Mouse (Mus musculus): ENCODE measurements around the gene Lgi1. TPM values are rescaled to one million over a fixed set of nuclear protein-coding genes. Genes with fewer than 3 reads are reported as not detected.

Lgi1 gene
- polyA plus RNA-seq, 1 experiment from 2014 or later = 8.8 TPM

DNA sequence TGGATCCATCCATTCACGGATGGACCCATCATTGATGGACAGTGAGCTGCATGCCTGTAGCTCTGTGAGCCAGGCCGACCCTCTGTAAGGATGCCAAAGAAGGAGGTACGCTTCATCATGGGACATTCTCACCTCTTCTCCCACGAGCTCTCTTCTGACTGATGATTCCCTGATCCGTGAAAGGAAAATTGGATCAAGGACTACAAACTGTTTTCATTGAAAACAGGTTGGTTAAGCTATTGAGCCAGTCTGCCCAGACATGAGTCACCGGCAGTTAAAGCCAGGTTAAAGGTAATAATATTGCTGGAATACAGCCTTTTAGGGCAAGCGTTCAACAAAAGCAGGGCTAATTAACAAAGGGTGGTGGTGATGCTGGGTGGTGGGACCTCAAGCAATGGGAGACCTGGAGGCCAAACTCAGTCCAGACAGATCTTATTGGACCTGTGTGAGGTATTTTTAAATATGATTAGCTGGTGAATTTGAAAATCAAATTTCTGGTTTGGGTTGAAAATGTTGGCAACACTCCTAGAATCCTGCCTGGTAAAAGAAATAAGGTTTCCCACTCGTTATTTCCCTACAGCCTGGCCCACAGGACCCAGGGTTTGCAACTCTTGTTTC is 92.0 kb downstream of the Lgi1 start:
- H3K9ac ChIP-seq (ENCODE audit: low read length) = no peak overlapping the region
- no peak overlapping the region for H3K4me3 ChIP-seq (ENCODE audit: low read depth, low read length)
- no peaks in the 10 kb centered on the region for H3K9me3 ChIP-seq (replicated peaks; ENCODE audit: control insufficient read depth, low read length)
- WGBS = 72% methylated on average over 8 of the region's 8 CpGs
- no peaks in the 10 kb centered on the region for H3K4me1 ChIP-seq (ENCODE audit: control insufficient read depth, insufficient read depth, low read length)
- no peak overlapping the region for H3K27ac ChIP-seq (ENCODE audit: low read depth, low read length)
- no peaks in the 10 kb centered on the region for H3K27me3 ChIP-seq (replicated peaks; ENCODE audit: control insufficient read depth, insufficient read depth, low read length)
- H3K36me3 ChIP-seq (ENCODE audit: control insufficient read depth, insufficient read depth, low read length) = no peaks in the 10 kb centered on the region
- no peak for ATAC-seq
- no peak for DNase-seq (ENCODE audit: low spot score)
- H3K4me2 ChIP-seq (ENCODE audit: low read length) = no peak overlapping the region

DNA sequence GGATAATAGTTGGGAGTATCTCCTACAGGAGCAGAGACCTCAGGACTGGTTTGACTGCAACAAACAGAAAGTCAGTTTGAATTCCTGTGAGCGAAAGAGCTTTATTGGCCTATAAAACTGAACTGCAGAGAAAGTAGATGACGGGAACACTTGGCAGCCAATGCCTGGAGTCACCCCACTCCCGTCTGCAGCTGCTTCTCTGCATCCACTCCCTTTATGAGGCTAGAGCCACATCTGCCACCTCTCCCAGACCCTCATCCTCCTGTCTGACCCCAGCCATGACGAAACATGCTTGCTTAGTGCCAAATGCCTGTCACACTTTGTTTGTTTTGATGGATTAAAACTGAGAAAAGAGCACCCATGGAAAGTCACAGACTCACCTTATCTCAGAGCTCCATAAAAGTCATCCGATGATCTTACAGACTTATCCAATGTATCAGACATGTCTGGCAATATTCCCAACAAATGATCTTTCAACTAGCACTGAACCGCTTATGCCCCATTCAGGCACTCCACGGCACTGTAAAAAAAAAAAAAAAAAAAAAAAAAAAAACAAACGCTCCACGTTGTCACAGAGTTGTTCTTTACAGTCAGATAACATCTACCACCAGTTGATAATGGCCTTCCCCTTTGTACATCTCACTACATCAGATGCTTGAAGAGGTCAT is 93.8 kb downstream of the Lgi1 start:
- Histone ChIP-seq H3K36me3 (ENCODE audit: control insufficient read depth, insufficient read depth, low read length) (no peaks in the 10 kb centered on the region), H3K27me3 (replicated peaks; ENCODE audit: control insufficient read depth, insufficient read depth, low read length) (no peaks in the 10 kb centered on the region), H3K4me3 (ENCODE audit: low read depth, low read length) (no peak overlapping the region), H3K4me1 (ENCODE audit: control insufficient read depth, insufficient read depth, low read length) (no peaks in the 10 kb centered on the region), H3K9ac (ENCODE audit: low read length) (no peak overlapping the region), H3K27ac (ENCODE audit: low read depth, low read length) (no peak overlapping the region), H3K4me2 (ENCODE audit: low read length) (no peak overlapping the region), H3K9me3 (replicated peaks; ENCODE audit: control insufficient read depth, low read length) (no peaks in the 10 kb centered on the region)
- 87% methylated on average over 9 of the region's 9 CpGs for WGBS
- ATAC-seq = no peak
- DNase-seq (ENCODE audit: low spot score) = no peak

DNA sequence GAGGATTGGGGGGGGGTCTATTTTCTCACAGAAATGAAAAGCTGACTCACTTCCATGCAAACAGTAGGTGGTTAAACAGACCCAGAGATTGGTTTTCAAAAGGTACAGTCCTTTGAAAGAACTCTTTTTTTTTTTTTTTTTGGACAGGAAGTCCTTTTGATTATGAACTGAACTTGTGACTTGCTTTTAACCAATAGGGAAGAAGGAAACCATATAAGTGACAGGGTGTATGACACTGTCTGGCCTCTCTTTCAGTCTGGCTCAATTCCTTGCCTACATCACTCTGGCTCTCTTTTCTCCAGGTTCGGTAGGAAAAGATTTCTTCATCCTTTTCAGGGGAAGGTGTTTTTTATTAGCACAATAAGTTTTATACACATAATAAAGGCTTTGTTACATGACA is 95.0 kb downstream of the Lgi1 start:
- H3K4me1 ChIP-seq (ENCODE audit: control insufficient read depth, insufficient read depth, low read length) = no peaks in the 10 kb centered on the region
- H3K27me3 ChIP-seq (replicated peaks; ENCODE audit: control insufficient read depth, insufficient read depth, low read length) = no peaks in the 10 kb centered on the region
- no peaks in the 10 kb centered on the region for H3K9me3 ChIP-seq (replicated peaks; ENCODE audit: control insufficient read depth, low read length)
- no peak overlapping the region for H3K4me2 ChIP-seq (ENCODE audit: low read length)
- ATAC-seq (no peak), DNase-seq (ENCODE audit: low spot score) (no peak)
- H3K9ac ChIP-seq (ENCODE audit: low read length) = no peak overlapping the region
- WGBS = 73% methylated on average over 1 of the region's 1 CpGs
- no peaks in the 10 kb centered on the region for H3K36me3 ChIP-seq (ENCODE audit: control insufficient read depth, insufficient read depth, low read length)
- H3K4me3 ChIP-seq (ENCODE audit: low read depth, low read length) = no peak overlapping the region
- no peak overlapping the region for H3K27ac ChIP-seq (ENCODE audit: low read depth, low read length)

Other genes starting within 250 kb of the Lgi1 start
- gene Myof, start 221.0 kb upstream of the Lgi1 start, polyA plus RNA-seq (2014; fragmentation: Nextera tagmentation; extraction: Ambion mirVana) = 1.4 and 2.5 TPM in 2 replicates
- 21.2 and 21.8 TPM in 2 replicates for gene Cep55, start 209.5 kb upstream of the Lgi1 start, polyA plus RNA-seq (2014; fragmentation: Nextera tagmentation; extraction: Ambion mirVana)
- 0.17 TPM in 1 of 2 replicates, not detected in the other for gene Ffar4, start 167.5 kb upstream of the Lgi1 start, polyA plus RNA-seq (2014; fragmentation: Nextera tagmentation; extraction: Ambion mirVana)
- gene Rbp4, start 139.3 kb upstream of the Lgi1 start, polyA plus RNA-seq (2014; fragmentation: Nextera tagmentation; extraction: Ambion mirVana) = 1.0 and 2.9 TPM in 2 replicates
- 0.06 and 0.07 TPM in 2 replicates for gene Pde6c, start 131.8 kb upstream of the Lgi1 start, polyA plus RNA-seq (2014; fragmentation: Nextera tagmentation; extraction: Ambion mirVana)
- gene Fra10ac1, start 40.4 kb upstream of the Lgi1 start, polyA plus RNA-seq (2014; fragmentation: Nextera tagmentation; extraction: Ambion mirVana) = 38.9 and 44.5 TPM in 2 replicates
- 1.1 and 1.4 TPM in 2 replicates for gene Slc35g1, start 131.4 kb downstream of the Lgi1 start, polyA plus RNA-seq (2014; fragmentation: Nextera tagmentation; extraction: Ambion mirVana)
- gene Plce1, start 216.6 kb downstream of the Lgi1 start, polyA plus RNA-seq (2014; fragmentation: Nextera tagmentation; extraction: Ambion mirVana) = 3.4 and 5.1 TPM in 2 replicates

Data from forebrain, embryonic 14.5 days (tissue).